Mouse (Mus musculus): Measurements from ENCODE around the gene Mafk.

Mafk gene

GRCm38 (mm10) chr5:139796900-139797299 is 5.6 kb downstream of the Mafk start:
- peak; percentile 48 for DNase-seq

GRCm38 (mm10) chr5:139797473-139798167 is 6.3 kb downstream of the Mafk start:
- peak; percentile 78 for DNase-seq

GRCm38 (mm10) chr5:139798168-139798900 is 7.0 kb downstream of the Mafk start:
- no peak for DNase-seq

- DNase-seq = no peak
Observed at GRCm38 (mm10) chr5:139799041-139799440, 7.7 kb downstream of the Mafk start.

- DNase-seq = no peak
Observed at GRCm38 (mm10) chr5:139799801-139800590, 8.7 kb downstream of the Mafk start.

- no peak for DNase-seq
Observed at GRCm38 (mm10) chr5:139801231-139801630, 9.9 kb downstream of the Mafk start.

- no peak for DNase-seq
Observed at GRCm38 (mm10) chr5:139801880-139802279, 10.6 kb downstream of the Mafk start.

GRCm38 (mm10) chr5:139803165-139803564 is 11.9 kb downstream of the Mafk start:
- no peak for DNase-seq

- peak; percentile 53 for DNase-seq
Observed at GRCm38 (mm10) chr5:139803601-139804102, 12.3 kb downstream of the Mafk start.

GRCm38 (mm10) chr5:139804107-139804551 is 12.8 kb downstream of the Mafk start:
- DNase-seq = no peak

GRCm38 (mm10) chr5:139804573-139805111 is 13.3 kb downstream of the Mafk start:
- DNase-seq = no peak

- no peak for DNase-seq
Observed at GRCm38 (mm10) chr5:139805924-139806323, 14.6 kb downstream of the Mafk start.

GRCm38 (mm10) chr5:139809397-139809796 is 18.1 kb downstream of the Mafk start:
- no peak for DNase-seq

- no peak for DNase-seq
Observed at GRCm38 (mm10) chr5:139811677-139812397, 20.5 kb downstream of the Mafk start.

GRCm38 (mm10) chr5:139812398-139813125 is 21.2 kb downstream of the Mafk start:
- DNase-seq = no peak

GRCm38 (mm10) chr5:139813126-139813490 is 21.8 kb downstream of the Mafk start:
- DNase-seq = no peak

- DNase-seq = no peak
Observed at GRCm38 (mm10) chr5:139813963-139814381, 22.7 kb downstream of the Mafk start.

- no peak for DNase-seq
Observed at GRCm38 (mm10) chr5:139815964-139816363, 24.7 kb downstream of the Mafk start.

GRCm38 (mm10) chr5:139816445-139816844 is 25.1 kb downstream of the Mafk start:
- DNase-seq = no peak

GRCm38 (mm10) chr5:139817292-139817691 is 26.0 kb downstream of the Mafk start:
- no peak for DNase-seq

- DNase-seq = no peak
Observed at GRCm38 (mm10) chr5:139818056-139818455, 26.7 kb downstream of the Mafk start.

- DNase-seq = no peak
Observed at GRCm38 (mm10) chr5:139818801-139819200, 27.5 kb downstream of the Mafk start.

Measured in right cerebral cortex, postnatal 14 days (tissue).